Mouse (Mus musculus): ENCODE data around the gene Olfr94.

GRCm38 (mm10) chr17:37250544-37250943 lies 49.8 kb upstream of the Olfr94 start:
- TF ChIP-seq CTCF (IDR thresholded peaks at IDR 0.05; ENCODE audit: low read depth) (peak; percentile 56), EP300 (IDR thresholded peaks at IDR 0.05; ENCODE audit: low read depth) (no peak)

All from liver, embryonic 14.5 days (tissue).